Mouse (Mus musculus) lung, postnatal 0 days (tissue): ENCODE results near the gene Col12a1.

ENCODE experiments used
- CTCF ChIP-seq: IDR thresholded peaks from 2 replicates; pipeline ENCODE4 v1.5.1; 2016; ENCODE audit warnings: antibody characterized with exemption, mild to moderate bottlenecking
- EP300 ChIP-seq: IDR thresholded peaks from 2 replicates; pipeline ENCODE4 v1.6.1; 2016; ENCODE audit warnings: antibody characterized with exemption, mild to moderate bottlenecking, control low read depth

DNA sequence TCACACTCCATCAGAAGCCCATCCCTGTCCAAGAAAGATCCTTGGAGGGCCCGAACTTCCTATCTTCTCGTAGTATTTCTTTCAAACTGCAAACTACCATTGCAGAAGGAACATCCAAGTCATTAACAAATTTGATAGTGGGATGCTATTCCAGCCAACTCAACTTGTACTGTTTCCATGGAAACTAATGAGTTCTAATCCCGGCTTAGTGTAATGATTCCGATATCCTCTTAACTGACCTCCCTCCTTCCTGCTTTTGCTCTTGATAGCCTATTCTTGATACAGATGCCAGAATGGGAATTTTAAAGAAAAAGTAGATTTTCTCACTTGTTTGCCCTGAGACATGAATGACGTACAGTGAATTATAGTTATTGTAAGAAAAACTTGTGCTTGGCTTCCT lies 112.5 kb downstream of the Col12a1 start:
- TF ChIP-seq EP300 (no peak), CTCF (no peak)
